Mouse (Mus musculus): ENCODE data around the gene Tnfrsf25.

GRCm38 (mm10) chr4:152169103-152169502 lies 53.4 kb downstream of the Tnfrsf25 start:
- TF ChIP-seq EP300 (IDR thresholded peaks at IDR 0.05; ENCODE audit: low read depth) (no peak), CTCF (IDR thresholded peaks at IDR 0.05; ENCODE audit: low read depth) (no peak)
